Mouse (Mus musculus): ENCODE results near the gene Cd37.

DNA sequence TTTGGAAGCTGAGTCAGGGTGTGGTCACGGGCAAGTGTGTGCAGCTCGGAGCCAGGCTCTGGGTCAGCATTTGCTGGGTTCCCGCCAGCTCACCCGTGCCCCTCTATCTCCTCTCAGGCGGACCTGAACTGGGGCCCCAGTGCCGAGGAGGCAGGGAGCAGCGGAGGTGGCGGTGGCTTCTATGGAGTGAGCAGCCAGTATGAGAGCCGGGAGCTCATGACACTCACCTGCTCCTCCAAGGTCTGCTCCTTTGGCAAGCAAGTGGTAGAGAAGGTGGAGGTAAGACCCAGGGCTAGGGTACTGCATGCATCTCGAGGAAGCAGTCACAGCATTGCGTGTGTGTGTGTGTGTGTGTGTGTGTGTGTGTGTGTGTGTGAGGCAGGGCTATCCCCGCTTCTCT is 7.7 kb downstream of the Cd37 start:
- TF ChIP-seq CTCF (IDR thresholded peaks at IDR 0.05; ENCODE audit: extremely low read depth, insufficient read depth, insufficient read length, insufficient replicate concordance) = no peak
- no peak for TF ChIP-seq POLR2A (IDR thresholded peaks at IDR 0.05; ENCODE audit: low read depth, low read length)

All from spleen, adult 2 months (tissue).